Mouse (Mus musculus) testis, postnatal 14 days (tissue): Measurements from ENCODE around the gene Dapk1.

Experiments used
- DNase-seq: peaks from one replicate; pipeline ENCODE4 v3.0.0; 2021; ENCODE audit warnings: low spot score

The Dapk1 gene

DNA sequence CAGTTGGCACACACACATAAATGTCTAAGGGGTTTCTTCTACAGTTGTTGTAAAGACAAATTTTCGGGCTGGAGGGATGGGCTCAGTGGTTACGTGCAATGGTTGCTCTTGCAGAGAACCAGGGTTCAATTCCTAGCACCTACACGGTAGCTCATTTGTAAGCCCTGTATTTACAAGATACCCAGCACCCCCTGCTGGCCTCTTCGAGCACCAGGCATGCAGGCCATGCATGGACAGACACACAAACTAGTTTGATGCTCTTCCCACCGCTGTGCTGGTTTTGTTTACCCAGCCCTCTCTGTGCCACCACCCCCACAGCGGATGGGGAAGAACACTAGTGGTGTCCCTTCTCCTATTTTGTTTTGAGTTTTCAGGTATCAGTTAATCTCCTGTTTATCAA is 138.5 kb downstream of the Dapk1 start:
- DNase-seq, result no peak

DNA sequence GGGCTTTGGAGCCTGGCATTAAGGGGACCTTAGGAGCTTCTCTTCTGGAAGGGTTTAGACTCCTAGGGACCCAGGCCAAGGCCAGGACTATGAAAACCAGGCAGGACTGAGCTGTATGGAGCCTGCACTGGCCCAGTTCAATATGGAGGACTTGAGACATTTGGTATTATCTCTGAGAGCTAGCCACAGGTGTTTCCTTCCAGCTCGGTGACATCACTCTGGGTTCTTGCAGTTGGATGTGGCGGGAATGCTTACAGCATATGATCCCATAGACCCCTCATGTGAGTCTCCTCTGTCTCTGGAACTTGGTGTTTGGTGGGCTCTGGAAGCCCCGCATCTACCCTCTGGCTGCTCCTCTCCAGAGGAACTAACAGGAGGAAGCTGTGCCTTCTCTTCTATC is 140.9 kb downstream of the Dapk1 start:
- DNase-seq, result no peak

DNA sequence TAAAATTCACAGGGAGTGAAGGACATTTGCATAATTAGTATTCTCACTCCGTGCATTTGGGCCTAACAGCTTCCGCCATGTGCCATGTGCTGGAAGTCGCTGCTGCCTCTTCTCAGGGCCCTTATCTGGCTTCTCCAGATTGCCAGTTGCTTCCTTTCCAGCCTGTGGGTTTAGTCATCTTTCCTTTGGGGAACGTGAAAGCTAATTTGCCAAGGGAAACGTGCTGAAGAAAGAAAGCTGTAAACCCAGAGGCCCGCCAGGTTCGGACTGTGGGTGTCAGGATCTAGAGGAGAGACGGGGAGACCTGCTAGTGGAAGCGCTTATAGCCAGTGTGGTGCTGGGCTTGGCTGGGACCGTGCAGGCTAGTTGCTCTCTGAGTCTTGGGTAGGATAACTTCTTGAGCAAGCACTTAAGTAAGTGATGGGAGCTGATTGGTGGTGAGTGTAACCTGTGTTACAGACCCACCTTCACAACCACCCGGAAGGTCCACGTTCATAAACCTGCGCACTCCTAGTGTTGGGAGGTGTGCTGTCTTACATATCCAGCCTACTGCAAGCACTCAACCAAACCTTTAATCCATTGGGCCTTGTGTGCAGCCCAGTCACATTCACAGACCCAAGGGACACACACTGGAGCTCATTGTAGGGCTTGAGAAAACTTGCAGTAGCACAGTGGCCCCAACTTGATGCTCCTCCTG is 141.8 kb downstream of the Dapk1 start:
- no peak for DNase-seq

DNA sequence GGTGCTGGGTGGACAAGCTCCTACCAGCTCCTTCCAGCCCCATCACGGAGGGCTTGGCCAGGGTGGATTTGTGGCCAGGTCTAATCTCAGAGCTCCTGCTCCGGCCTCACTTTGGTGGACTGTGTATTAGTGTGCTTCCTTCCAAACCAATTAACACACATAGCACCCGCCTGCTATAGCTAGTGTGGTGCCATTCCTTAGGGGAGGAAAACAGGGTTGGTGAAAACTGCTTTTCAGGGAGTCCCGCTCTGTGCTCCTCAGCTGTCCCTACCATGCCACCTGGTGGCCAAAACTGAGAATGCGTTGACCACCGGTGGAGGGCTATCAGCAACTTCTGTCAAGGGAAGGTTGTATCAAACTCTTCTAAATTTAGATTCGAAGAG is 142.3 kb downstream of the Dapk1 start:
- DNase-seq, result peak; percentile 45

DNA sequence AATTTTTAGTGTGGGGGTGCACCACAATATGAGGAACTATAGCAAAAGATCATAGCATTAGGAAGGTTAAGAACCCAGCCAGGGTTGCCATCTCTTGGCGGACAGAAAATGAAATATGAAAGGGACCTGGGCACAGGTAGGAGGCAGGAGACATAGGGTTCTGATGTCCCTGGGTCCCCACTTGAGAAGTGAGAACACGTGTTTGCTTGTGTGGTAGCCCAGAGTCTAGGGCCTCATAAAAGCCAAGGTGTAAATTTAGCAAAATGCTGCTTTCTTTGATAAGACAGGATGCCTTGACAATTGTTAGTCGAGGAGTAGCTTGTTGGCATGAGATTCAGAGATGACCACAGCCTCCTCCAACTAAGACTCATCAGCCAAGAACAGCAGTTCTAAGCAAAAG is 143.0 kb downstream of the Dapk1 start:
- DNase-seq, result no peak

DNA sequence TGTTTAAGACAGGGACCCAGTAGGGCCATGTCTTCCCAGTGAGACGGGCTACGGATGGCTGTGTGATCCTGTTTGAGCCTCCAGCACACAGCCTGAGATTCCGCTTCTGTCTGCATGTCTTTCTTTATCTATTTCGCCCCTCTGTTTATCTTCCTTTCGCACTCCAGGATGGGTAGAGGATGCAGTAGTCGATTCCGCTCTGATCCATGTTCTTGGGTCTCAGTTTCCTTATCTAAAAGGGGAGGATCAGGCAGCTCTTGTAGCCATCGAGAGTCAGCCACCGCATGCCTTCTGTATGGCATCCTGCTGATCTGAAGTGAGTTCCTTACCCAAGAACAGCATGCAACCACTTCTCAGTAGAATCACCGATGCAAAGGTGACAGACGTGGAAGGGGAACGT is 143.6 kb downstream of the Dapk1 start:
- DNase-seq, result no peak

DNA sequence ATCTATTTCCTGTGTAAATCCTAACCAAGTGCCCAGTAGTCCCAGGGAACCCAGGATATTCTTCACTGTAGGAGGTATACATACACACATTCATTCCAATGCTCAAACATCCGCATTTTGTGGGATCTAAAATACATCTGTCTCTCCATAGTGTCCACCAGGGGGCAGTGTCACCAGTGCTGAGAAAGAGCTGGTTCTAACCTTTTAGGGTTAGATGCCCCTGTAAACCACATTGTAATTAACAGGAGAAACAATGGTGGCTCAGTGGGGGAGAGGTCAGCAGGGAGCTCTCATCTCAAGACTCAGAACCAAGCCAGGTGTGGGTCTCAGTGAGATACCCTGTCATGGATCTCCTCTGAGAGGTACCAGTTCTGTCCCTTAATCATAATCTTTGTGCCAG is 144.5 kb downstream of the Dapk1 start:
- DNase-seq, result no peak

DNA sequence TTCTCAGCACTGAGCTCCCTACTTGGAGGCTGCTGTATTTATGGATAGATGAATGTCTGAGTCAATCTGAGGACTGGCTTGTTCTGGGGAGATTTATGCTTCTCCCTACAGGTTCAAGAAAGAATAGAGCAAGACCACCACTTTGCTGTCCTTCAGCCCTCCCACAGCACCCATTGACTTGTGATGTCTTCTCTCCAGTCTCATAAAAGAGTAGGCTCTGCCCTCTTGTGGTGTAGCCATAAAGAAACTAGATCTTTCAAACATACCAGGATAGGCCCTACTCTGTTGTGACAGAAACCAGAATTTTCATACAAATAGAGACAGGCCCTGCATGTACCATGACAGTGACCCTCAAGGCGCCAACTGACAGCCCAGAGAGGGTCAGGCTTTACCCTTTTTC is 145.5 kb downstream of the Dapk1 start:
- DNase-seq, result no peak

DNA sequence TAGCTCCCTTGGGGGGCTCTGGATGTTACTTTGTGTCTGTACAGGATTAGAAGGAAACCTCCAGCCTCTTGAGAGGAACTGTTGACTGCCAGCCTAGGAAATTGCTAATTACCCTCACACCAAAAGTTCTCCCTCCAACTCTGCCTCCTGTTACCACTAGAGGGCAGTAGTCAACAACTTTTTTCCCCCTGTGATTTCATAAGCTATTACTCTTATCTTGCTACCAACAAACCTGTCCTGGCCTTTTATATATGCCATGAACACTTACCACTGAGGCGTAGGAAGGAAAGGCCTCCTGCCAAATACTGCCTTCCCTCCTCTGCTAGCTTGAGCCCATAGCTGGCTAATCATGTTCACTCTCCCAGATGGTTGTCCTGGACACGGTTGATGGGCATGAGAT is 146.8 kb downstream of the Dapk1 start:
- no peak for DNase-seq

DNA sequence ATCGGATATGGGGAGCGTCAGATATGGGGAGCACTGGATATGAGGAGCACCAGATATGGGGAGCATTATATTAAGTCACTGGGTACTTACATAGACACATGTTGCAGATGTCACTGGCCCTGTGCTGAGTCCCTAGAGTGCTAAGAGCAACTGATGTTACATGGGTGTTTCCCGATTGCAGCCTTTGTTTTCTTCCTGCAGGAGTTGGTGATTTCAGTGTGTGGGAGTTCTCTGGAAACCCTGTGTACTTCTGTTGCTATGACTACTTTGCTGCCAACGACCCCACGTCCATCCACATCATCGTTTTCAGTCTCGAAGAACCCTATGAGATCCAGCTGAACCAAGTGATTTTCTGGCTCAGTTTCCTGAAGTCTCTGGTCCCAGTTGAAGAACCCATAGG is 149.2 kb downstream of the Dapk1 start:
- DNase-seq, result no peak

DNA sequence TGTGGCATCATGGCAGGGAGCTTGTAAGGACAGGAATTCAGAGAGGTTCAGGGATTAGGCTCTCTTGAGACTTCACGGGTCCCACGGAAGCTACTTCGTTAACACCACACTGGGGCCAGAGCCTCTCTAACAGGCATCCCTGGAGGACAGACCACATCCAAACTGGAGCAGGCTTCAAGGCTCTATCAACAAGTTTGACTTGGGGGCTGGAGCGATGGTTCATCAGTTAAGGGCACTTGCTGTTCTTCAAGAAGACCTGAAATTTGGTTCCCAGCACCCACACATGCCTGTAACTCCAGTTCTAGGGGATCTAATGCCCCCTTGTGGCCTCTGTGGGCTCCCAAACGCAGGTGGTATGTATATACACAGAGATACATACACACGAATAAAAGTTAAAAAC is 151.5 kb downstream of the Dapk1 start:
- DNase-seq, result no peak

DNA sequence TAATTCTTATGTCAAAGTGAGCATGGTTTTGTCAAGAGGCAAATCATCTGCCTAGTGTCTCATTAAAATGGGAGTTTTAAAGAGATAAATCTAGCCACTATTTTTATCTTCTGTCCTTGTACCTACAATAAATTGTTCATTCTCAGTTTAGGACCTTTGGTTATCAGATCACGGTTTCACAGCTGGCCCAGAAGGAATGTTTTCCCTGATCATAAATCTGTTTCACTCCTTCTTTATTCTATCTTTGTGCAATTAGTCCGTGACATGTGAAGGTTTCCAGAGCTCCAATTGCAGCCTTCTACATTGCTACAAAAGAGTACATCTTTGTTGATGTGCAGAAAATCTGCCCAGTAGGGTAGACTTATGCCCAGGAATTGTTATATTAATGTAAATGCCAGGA is 153.5 kb downstream of the Dapk1 start:
- no peak for DNase-seq

DNA sequence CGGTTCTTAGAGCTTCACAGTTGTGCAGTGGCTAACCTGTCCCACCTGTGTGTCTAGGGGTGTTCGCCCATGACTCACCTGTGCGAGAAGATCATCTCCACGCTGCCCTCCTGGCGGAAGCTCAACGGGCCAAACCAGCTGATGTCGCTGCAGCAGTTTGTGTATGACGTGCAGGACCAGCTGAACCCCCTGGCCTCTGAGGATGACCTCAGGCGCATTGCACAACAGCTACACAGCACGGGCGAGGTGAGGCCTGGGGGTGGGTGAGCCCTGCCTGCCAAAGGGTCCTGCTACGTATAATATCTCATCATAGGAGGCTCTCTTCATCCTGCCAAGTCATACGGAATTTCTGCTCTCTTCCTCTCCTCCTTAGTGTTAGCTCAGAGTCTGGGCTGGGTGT is 155.5 kb downstream of the Dapk1 start:
- no peak for DNase-seq

DNA sequence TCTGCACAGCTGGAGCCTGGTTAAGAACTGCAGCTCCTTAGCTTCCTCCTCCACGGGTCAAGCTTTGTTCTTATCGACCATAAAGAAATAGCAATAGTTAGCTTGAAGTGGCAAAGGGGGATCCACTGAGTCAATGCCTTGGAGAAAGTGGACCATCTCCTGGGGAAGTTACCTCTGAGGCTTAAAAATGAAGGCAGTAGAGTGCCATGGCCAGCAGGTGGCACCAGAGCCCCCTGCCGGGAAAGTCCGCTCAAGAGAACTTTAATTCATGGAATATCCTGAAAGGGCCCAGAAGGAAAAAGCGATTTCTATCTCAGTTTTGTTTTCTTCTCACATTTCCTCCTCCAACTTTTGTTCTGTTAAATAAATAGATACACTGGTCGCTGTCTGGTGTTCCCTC is 157.4 kb downstream of the Dapk1 start:
- no peak for DNase-seq

DNA sequence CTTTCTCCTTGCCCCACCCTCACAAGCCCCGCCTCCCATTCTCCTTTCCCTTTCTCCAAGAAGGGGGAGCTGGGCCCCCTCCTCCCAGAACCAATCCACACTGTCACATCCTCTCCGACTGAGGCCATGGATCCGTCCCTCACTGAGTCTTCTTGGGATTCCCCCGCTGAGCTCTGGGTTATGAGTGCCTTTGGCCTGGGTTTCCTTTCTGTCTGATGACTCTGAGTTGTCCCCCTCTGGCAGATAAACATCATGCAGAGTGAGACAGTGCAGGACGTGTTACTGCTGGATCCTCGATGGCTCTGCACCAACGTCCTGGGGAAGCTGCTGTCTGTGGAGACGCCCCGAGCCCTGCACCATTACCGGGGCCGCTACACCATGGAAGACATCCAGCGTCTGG is 158.6 kb downstream of the Dapk1 start:
- DNase-seq, result no peak

DNA sequence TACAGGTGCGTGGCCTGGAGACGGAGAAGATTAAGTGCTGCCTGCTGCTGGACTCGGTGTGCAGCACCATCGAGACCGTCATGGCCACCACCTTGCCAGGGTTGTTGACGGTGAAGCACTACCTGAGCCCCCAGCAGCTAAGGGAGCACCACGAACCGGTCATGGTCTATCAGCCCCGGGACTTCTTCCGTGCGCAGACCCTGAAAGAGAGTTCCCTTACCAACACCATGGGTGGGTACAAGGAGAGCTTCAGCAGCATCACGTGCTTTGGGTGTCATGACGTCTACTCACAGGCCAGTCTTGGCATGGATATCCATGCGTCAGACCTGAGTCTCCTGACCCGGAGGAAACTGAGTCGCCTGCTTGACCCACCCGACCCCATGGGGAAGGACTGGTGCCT is 159.4 kb downstream of the Dapk1 start:
- DNase-seq, result no peak

DNA sequence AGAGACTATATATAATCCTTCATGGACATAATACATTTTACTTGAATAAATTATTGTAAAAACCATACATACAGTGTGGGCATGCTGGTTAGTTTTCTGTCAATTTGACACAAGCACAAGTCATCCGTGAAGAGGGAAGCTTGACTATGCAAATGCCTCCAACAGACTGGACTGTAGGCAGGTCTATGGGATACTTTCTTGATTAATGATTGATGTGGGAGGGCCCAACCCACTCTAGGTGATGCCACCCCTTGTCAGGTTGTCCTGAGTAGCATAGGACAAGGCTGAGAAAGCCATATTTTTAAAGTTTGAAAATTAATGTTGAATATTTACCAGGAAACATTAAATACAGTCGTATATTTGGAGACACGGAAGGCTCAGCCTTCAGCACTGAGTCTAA is 178.8 kb downstream of the Dapk1 start:
- DNase-seq, result no peak

DNA sequence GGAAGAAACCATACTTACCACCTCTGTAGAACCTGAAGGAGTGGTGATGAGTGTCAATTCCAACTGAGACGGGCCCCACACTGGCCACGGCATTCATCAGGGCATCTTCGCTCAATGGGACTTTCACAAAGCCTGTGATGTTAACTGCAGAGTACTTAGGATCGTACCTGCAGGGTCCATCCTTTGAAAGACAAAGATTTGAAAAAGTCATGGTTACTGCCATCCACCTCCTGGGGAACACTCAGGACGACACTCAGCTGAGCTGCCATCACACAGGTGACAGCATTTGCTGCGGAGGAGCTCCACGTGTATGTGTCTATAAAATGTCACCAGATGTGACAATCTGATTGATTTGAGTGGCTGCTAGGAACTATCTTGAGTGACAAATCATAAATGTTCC is 181.6 kb downstream of the Dapk1 start:
- DNase-seq, result no peak

DNA sequence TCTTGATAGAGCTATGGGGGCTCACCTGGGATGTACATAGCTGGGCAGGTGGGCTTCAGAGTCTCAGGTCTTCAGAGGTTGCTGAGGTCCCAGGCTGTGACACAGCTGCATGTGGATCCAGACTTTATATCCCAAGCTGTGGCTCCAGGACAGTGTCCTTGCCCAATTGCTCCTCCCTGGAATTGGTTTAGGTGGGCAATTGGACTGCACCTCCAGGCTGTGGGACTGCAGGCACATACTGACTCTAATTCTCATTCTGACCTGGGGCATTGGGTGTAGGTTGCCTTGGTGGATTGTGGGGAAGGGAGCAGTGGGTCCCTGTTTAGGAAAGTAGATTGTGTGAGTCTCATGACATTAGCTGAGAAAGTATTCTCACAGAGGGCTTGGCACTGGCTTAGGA is 184.5 kb downstream of the Dapk1 start, which contains the start of gene BC051665:
BC051665 (minus strand) TSS at position 101 of the 400 bp plus-strand sequence.
- no peak for DNase-seq

DNA sequence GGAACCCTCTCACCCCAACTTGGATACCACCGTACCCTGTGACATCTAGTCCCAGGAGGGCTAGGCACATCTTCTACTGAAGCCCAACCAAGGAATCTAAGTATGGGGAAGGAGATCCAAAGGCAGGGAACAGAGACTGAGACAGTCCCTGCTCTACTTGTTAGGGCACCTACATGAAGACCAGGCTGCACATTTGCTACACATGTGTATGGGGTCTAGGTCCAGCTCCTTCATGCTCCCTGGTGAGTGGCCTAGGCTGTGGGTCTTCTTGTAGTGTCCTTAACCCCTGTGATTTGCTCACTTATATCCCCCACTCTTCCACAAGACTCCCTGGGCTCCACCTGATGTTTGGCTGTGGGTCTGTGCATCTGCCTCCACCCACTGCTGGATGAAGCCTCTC is 187.7 kb downstream of the Dapk1 start:
- no peak for DNase-seq

DNA sequence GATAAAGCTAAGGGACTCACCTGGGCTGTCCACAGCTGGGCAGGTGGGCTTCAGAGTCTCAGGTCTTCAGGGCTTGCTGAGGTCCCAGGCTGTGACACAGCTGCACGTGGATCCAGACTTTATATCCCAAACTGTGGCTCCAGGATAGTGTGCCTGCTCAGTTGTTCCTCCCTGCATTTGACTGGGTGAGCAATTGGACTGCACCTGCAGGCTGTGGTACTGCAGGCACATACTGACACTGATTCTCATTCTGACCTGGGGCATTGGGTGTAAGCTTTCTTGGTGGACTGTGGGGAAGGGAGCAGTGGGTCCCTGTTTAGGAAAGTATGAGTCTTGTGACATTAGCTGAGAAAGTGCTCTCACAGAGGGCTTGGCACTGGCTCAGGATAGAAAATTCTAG is 201.0 kb downstream of the Dapk1 start, which contains the start of gene Ctsll3:
Ctsll3 (minus strand) TSS at position 101 of the 400 bp plus-strand sequence.
- no peak for DNase-seq

DNA sequence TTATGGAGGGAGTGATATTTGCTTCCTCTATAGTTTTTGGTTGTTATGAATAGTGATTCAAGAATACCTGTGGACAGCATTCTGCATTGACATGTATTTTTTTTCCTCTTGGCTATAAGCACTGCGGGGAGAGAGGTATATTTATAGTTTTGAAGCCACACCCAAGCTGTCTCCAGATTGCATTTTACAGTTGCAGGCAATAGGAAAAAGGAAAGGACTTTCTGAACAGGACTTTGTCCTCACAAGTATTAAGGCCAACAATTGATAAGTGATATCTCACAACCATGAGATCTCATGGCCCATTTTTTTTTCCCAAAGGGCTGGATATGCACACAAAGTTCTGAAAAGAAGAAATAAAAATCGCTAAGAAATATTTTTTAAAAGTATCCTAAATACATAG is 207.9 kb downstream of the Dapk1 start:
- no peak for DNase-seq

DNA sequence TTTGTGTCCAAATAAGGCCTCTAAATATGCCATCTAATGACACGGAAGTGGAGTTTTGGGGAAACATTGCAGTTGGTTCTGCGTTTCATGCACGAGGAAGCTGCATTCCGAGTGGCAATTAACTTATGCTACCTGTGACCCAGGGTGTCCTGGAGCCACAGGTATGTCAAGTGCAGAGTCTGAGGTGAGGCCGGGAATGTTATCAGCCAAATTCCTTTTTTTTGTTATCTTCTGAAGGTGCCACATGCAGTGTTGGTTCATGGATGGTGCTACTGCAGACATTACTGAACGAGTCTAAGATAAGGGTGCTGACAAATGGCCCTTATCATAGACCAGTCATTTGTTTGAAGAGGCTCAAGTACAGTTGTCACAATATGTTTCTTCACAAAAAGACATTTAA is 211.0 kb downstream of the Dapk1 start:
- DNase-seq, result no peak
